Mouse (Mus musculus): Measurements from ENCODE around the gene Kat5. TPM values are rescaled to one million over a fixed set of nuclear protein-coding genes. Genes with fewer than 3 reads are reported as not detected.

Gene Kat5
- polyA plus RNA-seq, 1 experiment from 2014 or later, result 47.3 TPM

Other genes starting within 250 kb of the Kat5 start
- 53.9 and 58.2 TPM in 2 replicates for gene Eif1ad, start 243.5 kb downstream of the Kat5 start, polyA plus RNA-seq (2015; fragmentation: Nextera tagmentation; extraction: Ambion mirVana)
- 474 and 479 TPM in 2 replicates for gene Banf1, start 243.1 kb downstream of the Kat5 start, polyA plus RNA-seq (2015; fragmentation: Nextera tagmentation; extraction: Ambion mirVana)
- gene Sart1, start 221.5 kb downstream of the Kat5 start, polyA plus RNA-seq (2015; fragmentation: Nextera tagmentation; extraction: Ambion mirVana), result 61.2 and 66.4 TPM in 2 replicates
- gene Tsga10ip, start 207.7 kb downstream of the Kat5 start, polyA plus RNA-seq (2015; fragmentation: Nextera tagmentation; extraction: Ambion mirVana), result 4.3 and 10.8 TPM in 2 replicates
- 198 and 200 TPM in 2 replicates for gene Drap1, start 185.3 kb downstream of the Kat5 start, polyA plus RNA-seq (2015; fragmentation: Nextera tagmentation; extraction: Ambion mirVana)
- gene AI837181, start 185.1 kb downstream of the Kat5 start, polyA plus RNA-seq (2015; fragmentation: Nextera tagmentation; extraction: Ambion mirVana), result 42.6 and 45.8 TPM in 2 replicates
- gene Fosl1, start 162.7 kb downstream of the Kat5 start, polyA plus RNA-seq (2015; fragmentation: Nextera tagmentation; extraction: Ambion mirVana), result not detected in 2 replicates
- gene Ccdc85b, start 152.3 kb downstream of the Kat5 start, polyA plus RNA-seq (2015; fragmentation: Nextera tagmentation; extraction: Ambion mirVana), result 8.2 and 8.7 TPM in 2 replicates
- gene Fibp, start 149.6 kb downstream of the Kat5 start, polyA plus RNA-seq (2015; fragmentation: Nextera tagmentation; extraction: Ambion mirVana), result 95.1 and 99.4 TPM in 2 replicates
- gene Ctsw, start 141.7 kb downstream of the Kat5 start, polyA plus RNA-seq (2015; fragmentation: Nextera tagmentation; extraction: Ambion mirVana), result 2.1 and 2.9 TPM in 2 replicates
- 118 TPM in 2 replicates for gene Efemp2, start 136.3 kb downstream of the Kat5 start, polyA plus RNA-seq (2015; fragmentation: Nextera tagmentation; extraction: Ambion mirVana)
- gene Mus81, start 121.8 kb downstream of the Kat5 start, polyA plus RNA-seq (2015; fragmentation: Nextera tagmentation; extraction: Ambion mirVana), result 29.5 and 29.8 TPM in 2 replicates
- 2,332 and 2,514 TPM in 2 replicates for gene Cfl1, start 119.8 kb downstream of the Kat5 start, polyA plus RNA-seq (2015; fragmentation: Nextera tagmentation; extraction: Ambion mirVana)
- not detected in 2 replicates for gene 1700020D05Rik, start 106.5 kb downstream of the Kat5 start, polyA plus RNA-seq (2015; fragmentation: Nextera tagmentation; extraction: Ambion mirVana)
- gene Snx32, start 99.7 kb downstream of the Kat5 start, polyA plus RNA-seq (2015; fragmentation: Nextera tagmentation; extraction: Ambion mirVana), result 7.2 and 8.0 TPM in 2 replicates
- 19.3 TPM in 2 replicates for gene Ovol1, start 49.6 kb downstream of the Kat5 start, polyA plus RNA-seq (2015; fragmentation: Nextera tagmentation; extraction: Ambion mirVana)
- gene Ap5b1, start 42.2 kb downstream of the Kat5 start, polyA plus RNA-seq (2015; fragmentation: Nextera tagmentation; extraction: Ambion mirVana), result 7.9 and 9.9 TPM in 2 replicates
- 128 and 149 TPM in 2 replicates for gene Rnaseh2c, start 8.4 kb downstream of the Kat5 start, polyA plus RNA-seq (2015; fragmentation: Nextera tagmentation; extraction: Ambion mirVana)
- gene Rela, start 27.2 kb upstream of the Kat5 start, polyA plus RNA-seq (2015; fragmentation: Nextera tagmentation; extraction: Ambion mirVana), result 43.0 and 43.3 TPM in 2 replicates
- gene Sipa1, start 53.5 kb upstream of the Kat5 start, polyA plus RNA-seq (2015; fragmentation: Nextera tagmentation; extraction: Ambion mirVana), result 21.5 and 23.8 TPM in 2 replicates
- 33.7 and 36.3 TPM in 2 replicates for gene Map3k11, start 78.5 kb upstream of the Kat5 start, polyA plus RNA-seq (2015; fragmentation: Nextera tagmentation; extraction: Ambion mirVana)
- gene Pcnx3, start 78.7 kb upstream of the Kat5 start, polyA plus RNA-seq (2015; fragmentation: Nextera tagmentation; extraction: Ambion mirVana), result 16.3 and 16.8 TPM in 2 replicates
- 0.29 and 0.43 TPM in 2 replicates for gene Kcnk7, start 94.1 kb upstream of the Kat5 start, polyA plus RNA-seq (2015; fragmentation: Nextera tagmentation; extraction: Ambion mirVana)
- 38.6 and 40.1 TPM in 2 replicates for gene Ehbp1l1, start 116.1 kb upstream of the Kat5 start, polyA plus RNA-seq (2015; fragmentation: Nextera tagmentation; extraction: Ambion mirVana)
- 68.7 and 69.6 TPM in 2 replicates for gene Fam89b, start 119.4 kb upstream of the Kat5 start, polyA plus RNA-seq (2015; fragmentation: Nextera tagmentation; extraction: Ambion mirVana)
- gene Ltbp3, start 130.7 kb upstream of the Kat5 start, polyA plus RNA-seq (2015; fragmentation: Nextera tagmentation; extraction: Ambion mirVana), result 20.7 and 21.7 TPM in 2 replicates
- gene Scyl1, start 161.2 kb upstream of the Kat5 start, polyA plus RNA-seq (2015; fragmentation: Nextera tagmentation; extraction: Ambion mirVana), result 60.6 and 60.9 TPM in 2 replicates